Mouse (Mus musculus): ENCODE data around the gene Ccdc9b.

Gene Ccdc9b

DNA sequence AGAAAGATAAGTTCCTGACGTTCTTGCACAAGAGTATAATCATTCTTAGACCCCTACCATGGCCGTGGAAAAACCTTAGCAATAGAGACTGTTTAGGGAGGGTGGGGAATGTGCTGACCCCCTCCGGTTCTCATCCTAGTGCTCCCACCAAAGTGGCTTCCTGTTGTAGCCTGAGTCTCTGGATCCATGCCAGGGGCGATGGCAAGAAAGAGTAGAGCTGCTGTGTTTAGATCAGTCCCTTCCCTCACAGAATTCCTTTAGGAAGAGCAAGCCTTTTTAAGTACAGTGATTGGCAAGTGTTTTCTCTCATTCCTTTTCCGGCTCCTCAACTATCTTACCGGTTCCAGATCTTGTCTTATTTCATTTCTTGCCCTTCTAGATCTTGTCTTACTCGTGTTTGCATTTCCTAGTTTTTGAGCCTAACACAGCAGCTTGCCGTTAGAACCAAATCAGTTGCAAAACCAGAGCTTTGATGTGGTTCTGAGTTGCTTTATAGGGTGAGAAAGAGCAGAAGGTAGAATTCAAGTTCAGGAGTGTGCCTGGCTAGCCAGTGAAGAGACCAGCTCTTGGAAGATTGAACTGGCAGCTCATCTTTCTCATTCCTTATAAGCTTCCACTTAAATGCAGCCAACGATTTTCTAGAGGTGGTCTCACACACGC, 15.0 kb downstream of the Ccdc9b start:
- DNase-seq (ENCODE audit: low read depth, low spot score), result no peak

DNA sequence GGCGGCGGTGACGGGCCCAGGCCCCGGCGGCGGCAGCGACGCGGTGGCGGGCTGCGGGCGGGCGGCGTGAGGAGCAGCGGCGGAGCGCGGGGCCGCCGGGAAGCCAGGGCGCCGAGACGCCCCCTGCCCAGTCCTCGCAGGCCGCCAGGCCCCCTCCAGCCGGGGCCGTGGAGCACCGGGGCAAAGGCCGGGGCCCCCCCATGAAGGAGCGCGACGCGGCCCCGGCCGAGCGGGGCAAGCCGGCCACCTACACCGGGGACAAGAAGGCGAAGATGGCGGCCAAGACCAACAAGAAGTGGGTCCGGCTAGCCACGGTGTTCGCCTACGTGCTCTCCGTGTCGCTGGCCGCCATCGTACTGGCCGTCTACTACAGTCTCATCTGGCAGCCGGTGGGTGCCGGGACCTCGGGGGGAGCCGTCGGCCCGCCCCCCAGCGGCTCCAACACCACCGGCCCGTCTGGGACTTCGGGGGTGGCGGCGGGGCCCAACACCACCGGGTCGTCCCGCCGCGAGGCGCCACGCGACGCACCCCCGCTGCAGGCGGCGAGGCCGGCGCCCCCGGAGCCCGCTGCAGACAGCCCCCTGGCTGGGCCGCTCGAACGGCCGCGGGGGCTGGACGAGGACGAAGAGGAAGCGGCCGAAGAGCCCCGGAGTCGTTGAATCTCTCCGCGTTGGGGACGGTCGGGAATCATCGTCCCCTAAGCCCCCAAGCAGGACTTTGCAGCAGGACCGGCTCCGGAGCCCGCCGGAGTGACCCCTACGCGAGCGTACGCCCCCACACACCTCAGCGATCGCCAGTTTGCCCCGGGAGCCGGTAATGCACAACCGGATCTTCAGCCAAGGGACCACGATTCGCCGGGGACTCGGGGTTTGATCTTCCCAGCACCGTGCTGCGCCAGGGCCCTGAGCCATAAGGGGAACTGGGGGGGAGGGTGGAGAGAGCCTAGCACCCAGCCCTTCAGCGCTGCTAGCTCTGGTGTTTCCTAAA, 16.3 kb downstream of the Ccdc9b start:
- no peak for DNase-seq (ENCODE audit: low read depth, low spot score)

DNA sequence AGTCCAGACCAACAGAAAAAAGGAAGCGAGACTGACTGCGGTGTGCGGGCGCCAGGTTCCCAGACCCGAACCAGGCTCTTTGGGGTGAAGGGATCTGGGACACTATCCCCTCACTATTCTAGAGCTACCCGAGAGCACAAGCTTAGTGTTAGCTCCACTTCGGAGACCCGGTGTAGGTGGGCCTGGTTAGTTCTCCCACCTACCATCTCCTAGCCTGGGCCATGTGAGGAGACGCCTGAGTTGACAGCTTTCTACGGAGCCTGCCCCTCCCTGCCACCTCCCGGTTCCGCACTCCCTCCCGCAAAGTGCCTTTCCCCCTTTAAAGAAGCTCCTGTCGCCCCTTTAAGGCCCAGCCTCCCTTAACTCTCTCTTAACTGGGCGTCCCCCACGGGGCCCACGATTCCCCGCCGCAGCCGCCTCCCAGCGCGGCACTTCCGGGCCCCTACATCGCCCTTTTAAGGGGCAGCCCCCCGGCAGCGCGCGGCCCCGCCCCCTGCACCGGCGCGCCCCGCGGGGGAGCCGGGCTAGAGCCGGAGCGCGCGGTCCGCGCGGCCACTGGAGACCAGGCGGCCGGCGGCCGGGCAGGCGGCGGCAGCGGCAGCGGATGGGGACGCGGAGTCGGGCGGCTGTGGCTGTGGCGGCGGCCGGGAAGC, 17.1 kb downstream of the Ccdc9b start, which contains the start of gene Inafm2:
Gene Inafm2, plus strand, starts transcription at position 527 of the 653 bp plus-strand sequence.
- DNase-seq (ENCODE audit: low read depth, low spot score), result peak; percentile 83

- DNase-seq (ENCODE audit: low read depth, low spot score), result no peak
Measured at GRCm38 (mm10) chr2:118744621-118745020, 17.8 kb downstream of the Ccdc9b start.

DNA sequence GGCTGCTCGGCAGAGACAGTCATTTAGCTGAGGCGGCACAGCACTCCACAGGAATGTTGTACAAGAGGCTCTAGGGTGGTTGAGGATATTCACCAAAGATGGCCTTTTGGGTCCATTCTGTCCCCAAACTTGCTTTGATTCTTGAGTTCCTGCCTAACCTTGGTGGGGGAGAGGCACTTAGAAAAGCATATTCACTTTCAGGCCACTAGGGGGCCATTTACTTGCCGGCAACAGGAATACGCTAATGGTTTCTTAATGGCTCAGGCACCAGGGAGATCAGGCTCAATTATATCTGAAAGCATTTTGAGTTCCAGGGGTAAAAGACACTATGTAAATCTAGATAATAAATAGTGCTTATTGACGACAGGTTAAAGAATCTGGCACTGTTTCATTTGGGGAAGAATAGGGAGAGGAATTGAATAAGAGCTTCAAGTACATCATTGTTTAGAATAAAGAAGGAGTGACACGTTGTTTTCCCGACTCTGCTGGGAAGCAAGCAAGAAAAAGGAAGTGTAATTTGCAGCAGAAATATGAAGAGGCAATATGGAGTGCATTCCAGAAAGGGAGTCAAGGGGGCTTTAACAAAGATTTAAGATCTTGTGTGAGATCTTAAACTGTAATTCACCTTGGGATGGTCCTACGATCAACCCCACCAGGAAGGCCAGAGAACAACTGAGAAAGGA, 19.1 kb downstream of the Ccdc9b start:
- no peak for DNase-seq (ENCODE audit: low read depth, low spot score)

DNA sequence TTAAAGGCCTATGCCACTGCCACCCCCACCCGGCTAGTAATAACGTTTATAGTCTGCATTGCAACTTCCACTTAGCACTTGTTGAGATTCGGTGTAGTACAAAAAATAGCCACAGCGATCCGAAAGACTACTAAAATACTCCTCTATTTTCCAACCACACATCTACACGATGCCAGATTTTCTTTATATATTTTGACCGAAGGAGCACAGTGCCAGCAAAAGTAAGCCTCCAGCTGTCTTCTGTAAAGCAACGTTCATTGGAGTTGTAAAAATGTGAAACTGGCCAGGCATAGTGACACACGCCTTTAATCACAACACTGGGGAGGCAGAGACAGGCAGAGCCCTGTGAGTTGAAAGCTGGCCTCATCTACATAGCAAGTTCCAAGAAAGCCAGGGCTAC, 21.3 kb downstream of the Ccdc9b start:
- DNase-seq (ENCODE audit: low read depth, low spot score), result no peak

DNA sequence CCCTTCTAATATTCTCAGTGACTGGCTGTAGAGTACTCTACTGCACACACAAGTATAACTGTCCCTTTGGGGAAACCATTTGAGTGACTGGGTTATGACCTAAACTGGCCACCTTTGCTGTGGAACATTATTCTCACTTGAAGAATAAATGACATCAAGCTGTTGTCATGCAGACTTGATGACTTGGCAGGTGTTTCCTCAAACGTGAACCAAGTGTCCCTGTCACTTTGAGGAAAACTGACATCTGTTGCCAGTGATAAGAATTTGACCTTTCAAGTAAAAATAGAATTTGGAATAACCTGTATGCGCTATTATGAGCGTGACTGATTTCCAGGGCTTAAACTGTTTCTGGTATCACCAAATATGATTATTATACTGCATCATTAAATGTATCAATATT, 22.1 kb downstream of the Ccdc9b start:
- no peak for DNase-seq (ENCODE audit: low read depth, low spot score)

- DNase-seq (ENCODE audit: low read depth, low spot score), result no peak
Measured at GRCm38 (mm10) chr2:118733341-118733740, 29.1 kb downstream of the Ccdc9b start.

DNA sequence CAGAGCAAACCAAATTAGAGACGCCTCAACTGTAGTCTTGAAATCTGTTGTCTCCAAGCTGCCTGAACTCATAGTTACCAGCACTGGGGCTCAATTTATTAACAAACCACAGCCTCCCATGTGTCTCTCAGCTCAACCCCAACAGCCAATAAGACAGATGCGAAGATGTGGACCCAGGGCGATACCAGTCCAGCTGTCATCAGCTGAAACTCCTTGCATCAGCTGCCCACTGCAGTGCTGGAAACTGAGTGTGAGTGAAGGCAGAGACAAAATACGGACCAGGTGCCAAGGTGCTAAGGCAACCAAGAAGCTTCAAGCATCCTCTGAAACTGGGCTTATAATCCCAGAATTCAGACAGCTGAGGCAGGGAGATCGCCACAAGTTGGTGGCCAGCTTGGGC, 30.5 kb downstream of the Ccdc9b start:
- DNase-seq (ENCODE audit: low read depth, low spot score), result no peak

DNA sequence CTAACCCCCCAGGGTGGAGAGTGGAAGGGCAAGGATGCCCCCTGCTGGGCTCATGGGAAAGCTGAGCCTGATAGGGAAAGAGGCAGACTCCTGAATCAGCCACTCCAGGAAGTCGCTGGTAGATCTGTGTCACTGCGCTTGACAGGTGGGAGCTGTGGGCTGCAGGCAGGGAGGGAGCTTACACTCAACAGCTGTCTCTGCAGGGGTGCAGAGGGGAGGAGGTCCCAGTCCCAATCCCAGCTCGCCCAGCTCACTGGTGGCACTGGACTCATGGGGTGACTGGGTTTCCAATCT, 31.9 kb downstream of the Ccdc9b start:
- no peak for DNase-seq (ENCODE audit: low read depth, low spot score)

- DNase-seq (ENCODE audit: low read depth, low spot score), result no peak
Measured at GRCm38 (mm10) chr2:118729816-118730621, 32.4 kb downstream of the Ccdc9b start.

- DNase-seq (ENCODE audit: low read depth, low spot score), result no peak
Measured at GRCm38 (mm10) chr2:118729194-118729593, 33.3 kb downstream of the Ccdc9b start.

GRCm38 (mm10) chr2:118728337-118728736, 34.1 kb downstream of the Ccdc9b start, which contains the start of gene Plcb2:
TSS of gene Plcb2 (minus strand) at chr2:118728438.
- DNase-seq (ENCODE audit: low read depth, low spot score), result no peak

DNA sequence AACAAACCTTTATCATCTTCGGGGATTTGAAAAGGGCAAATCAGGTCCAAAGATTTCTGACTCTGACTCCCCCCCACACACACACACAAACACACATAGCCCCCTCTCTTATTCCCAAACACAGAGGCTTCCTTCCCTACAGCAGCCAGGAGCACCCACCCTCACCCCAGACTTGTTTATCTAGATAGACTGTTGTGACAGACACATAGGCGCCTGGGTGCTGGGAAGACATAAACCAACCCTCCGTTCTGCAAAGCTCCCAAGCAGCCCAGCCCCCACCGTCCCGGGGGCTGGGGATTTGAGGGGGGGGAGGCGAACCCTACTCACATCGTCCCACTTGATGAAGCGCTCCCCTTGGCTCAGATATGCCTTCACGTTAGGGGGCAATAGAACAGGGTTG, 34.5 kb downstream of the Ccdc9b start:
- no peak for DNase-seq (ENCODE audit: low read depth, low spot score)

DNA sequence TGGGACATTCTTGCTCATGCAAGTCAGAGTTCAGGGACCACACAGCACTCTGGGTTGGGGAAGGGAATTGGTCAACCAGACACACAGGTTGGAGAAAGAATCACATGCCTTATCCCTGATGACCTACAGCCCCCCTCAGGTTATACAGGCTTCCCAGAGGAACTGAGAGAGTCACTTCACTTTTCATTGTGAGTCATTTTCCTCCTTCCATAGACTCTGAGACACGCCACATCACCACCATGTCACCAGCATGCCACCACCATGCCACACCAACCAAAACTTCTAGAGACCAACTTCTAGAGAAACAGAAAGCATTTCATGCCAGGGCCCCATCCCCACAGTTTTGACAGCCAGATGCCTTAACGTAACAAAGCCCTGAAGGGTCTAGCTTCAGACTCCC, 35.6 kb downstream of the Ccdc9b start:
- DNase-seq (ENCODE audit: low read depth, low spot score), result no peak

- no peak for DNase-seq (ENCODE audit: low read depth, low spot score)
Measured at GRCm38 (mm10) chr2:118725511-118725910, 37.0 kb downstream of the Ccdc9b start.

DNA sequence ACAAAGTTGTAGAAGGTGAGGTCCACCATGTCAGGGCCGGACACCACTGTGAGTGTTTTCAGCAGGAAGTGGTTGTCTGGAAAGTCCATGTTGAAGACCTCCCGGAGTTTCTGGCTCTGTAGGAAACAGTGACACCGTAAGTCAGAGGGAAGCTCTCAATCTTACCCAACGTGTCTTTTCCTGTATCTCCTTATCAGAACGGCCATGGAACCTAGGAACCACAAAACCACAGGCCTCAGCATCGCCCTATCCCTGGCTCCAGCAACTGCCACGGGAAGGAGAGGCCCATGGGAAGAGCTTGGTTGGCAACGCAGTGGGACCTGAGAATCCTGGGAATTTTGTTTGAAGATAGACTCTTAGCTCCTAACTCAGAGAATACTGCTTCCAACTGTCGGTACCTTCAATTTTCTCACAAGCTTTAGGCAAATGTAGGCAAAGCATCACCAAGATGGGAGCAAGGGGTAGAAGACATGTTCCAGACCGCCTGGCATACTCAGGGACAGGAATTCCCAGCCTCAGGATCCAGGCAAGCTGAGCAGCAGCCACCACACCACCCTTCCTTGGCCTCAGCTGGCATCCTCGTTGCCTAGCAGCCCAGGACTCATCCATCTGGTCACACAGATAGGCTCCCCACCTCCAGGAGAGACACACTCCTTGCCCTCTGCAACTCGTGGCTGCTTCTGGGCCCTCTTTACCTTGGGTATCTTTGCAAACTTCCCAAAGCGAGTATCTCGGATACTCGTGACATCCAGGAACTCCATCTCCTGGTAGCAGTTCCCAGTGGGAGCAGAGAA, 38.6 kb downstream of the Ccdc9b start:
- DNase-seq (ENCODE audit: low read depth, low spot score), result no peak

DNA sequence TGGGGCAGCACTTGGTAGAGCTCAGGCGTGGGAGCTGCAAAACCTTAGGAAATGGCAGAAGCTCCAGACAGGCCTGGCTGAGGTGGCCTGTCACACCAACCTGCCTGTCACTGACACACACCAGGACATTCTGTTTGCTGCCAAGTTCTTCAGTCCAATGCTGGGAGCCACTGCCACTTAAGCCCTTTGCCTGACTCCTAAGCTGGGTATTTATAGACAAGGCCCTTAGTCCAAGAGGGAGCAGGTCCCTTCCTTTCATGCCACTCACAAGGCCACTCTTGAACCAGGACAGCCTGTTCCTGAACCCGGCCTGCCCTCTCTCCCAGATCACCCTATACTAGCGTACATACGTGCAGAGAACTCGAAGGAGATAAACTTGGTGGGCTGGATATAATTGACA, 45.8 kb downstream of the Ccdc9b start:
- DNase-seq (ENCODE audit: low read depth, low spot score), result no peak

DNA sequence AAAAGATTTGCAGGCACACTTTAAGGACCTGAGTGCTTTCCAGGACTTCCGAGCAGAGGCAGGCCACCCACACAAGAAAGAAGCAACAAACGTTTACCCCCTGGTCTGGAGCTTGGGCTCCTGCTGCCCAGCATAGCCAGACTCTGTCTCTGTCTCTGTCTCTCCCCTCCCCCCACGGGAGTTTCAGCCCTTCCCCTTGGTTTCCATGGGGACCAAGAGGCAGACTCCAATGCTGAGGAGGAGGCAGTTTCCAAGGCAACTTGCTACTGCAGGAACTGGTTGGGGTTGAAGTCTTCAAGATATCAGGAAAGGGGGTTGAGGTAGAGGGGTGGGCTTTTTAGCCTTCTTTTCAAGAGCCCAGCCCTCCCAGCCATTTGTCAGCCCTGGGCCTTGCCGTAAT, 48.2 kb downstream of the Ccdc9b start:
- DNase-seq (ENCODE audit: low read depth, low spot score), result peak; percentile 78

DNA sequence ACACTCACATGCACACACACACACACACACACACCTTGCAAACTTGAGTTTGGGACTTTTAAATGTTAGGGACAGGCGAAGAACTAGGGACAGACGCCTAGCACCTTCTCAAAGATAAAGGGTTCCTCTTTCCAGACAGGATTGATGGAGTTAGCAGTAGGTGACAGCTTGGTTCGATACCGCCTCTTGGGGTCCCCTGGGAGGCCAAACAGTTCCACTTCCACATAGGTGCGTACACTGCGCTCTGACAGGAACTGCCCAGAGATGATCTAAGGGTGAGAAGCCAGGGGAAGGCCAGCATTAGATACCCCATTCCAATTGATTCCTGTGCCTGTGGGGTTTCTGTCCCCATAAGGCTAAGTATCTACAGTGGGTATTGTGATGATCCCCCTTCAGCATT, 48.8 kb downstream of the Ccdc9b start:
- DNase-seq (ENCODE audit: low read depth, low spot score), result no peak
